Mouse (Mus musculus) stomach, embryonic 16.5 days (tissue): ENCODE measurements around the gene 9330161L09Rik. TPM values are rescaled to one million over a fixed set of nuclear protein-coding genes. Genes with fewer than 3 reads are reported as not detected.

ENCODE experiments used
- ATAC-seq: fragments of 200-750 bp; cut with Nextera tagmentation; 2 replicates; pipeline ENCODE4 v1.8.0; 2017; ENCODE audit warnings: moderate number of reproducible peaks, moderate TSS enrichment; ENCODE audit not compliant: insufficient read depth, low FRiP score
- H3K27ac ChIP-seq: fragments of 300-500 bp; sonication (generic); 2 replicates; pipeline ENCODE4 v1.5.1; 2014; ENCODE audit warnings: low read length
- H3K27me3 ChIP-seq: fragments of 300-500 bp; sonication (generic); 2 replicates; pipeline ENCODE4 v1.6.1; 2014; ENCODE audit warnings: low read length, control low read depth, mixed read lengths; ENCODE audit not compliant: control insufficient read depth, insufficient read depth
- H3K36me3 ChIP-seq: fragments of 300-500 bp; sonication (generic); 2 replicates; pipeline ENCODE4 v1.6.1; 2014; ENCODE audit warnings: low read length; ENCODE audit not compliant: control insufficient read depth, insufficient read depth
- H3K4me1 ChIP-seq: fragments of 300-500 bp; sonication (generic); 2 replicates; pipeline ENCODE4 v1.6.1; 2014; ENCODE audit warnings: low read length, control low read depth, mixed read lengths; ENCODE audit not compliant: control insufficient read depth, insufficient read depth
- H3K4me2 ChIP-seq: fragments of 300-500 bp; sonication (generic); 2 replicates; pipeline ENCODE4 v1.6.1; 2014; ENCODE audit warnings: low read depth, low read length, mixed read lengths
- H3K4me3 ChIP-seq: fragments of 300-500 bp; sonication (generic); replicated peaks from 2 replicates; pipeline ENCODE4 v1.5.1; 2014; ENCODE audit warnings: mild to moderate bottlenecking, low read length
- H3K9ac ChIP-seq: fragments of 300-500 bp; sonication (generic); 2 replicates; pipeline ENCODE4 v1.6.1; 2014; ENCODE audit warnings: low read length
- H3K9me3 ChIP-seq: fragments of 300-500 bp; sonication (generic); replicated peaks from 2 replicates; pipeline ENCODE4 v1.6.1; 2016; ENCODE audit warnings: low read length, control low read depth; ENCODE audit not compliant: control insufficient read depth
- WGBS: fragments of 180-500 bp; shearing (Covaris S2); extraction: QIAGEN DNeasy Blood & Tissue Kit; methylation state at CpG from one replicate; pipeline ENCODE4 v1.1.7; 2014; 5-methylcytosine and 5-hydroxymethylcytosine counted together
- polyA plus RNA-seq: library from polyadenylated mRNA; unstranded; fragments of >200 nt; fragmentation: Nextera tagmentation; extraction: Ambion mirVana; gene quantifications from 2 replicates; pipeline ENCODE4 v1.2.1, GENCODE M21; 2015

9330161L09Rik gene
- polyA plus RNA-seq, 1 experiment from 2014 or later, result 0.18 TPM

DNA sequence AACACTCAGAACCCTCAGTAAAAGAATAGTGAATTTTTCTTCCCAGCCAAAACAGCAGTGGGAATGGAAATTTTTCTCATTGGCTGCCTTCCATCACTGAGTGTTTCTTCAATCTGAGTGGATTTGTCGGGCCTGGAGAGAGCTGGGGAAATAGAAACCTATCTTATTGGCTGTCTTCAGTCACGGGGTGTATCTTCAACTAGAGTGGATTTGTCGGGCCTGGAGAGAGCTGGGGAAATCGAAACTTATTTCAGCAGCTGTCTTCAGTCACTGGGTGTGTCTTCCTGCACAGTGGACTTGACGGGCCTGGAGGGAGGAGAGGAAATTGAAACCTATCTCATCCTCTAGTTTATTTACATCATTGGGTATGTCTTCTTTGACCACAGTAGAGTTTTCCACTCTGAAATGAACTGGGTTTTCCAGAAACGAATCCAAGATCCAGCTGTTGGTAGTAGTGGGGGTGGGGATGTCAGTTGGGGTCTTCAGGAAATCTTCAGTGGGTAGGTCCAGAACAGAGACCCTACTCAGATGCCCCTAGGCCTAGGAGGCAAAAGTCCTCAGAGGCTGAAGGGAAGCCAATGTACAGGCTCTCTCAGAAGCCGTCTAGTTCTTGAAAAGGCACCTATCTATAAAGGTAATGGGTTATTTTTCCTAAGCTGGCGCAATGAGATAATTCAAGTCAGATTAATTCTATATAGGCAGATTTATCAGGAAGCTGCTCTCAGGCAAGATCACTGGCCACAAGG, 26.5 kb upstream of the 9330161L09Rik start, which contains the start of gene Ifi27:
Ifi27 (plus strand) TSS at position 226 of the 746 bp plus-strand sequence.
- Histone ChIP-seq H3K4me1 (no peaks in the 10 kb centered on the region), H3K9me3 (no peaks in the 10 kb centered on the region), H3K4me3 (peak within 1 kb of the TSS; percentile 35), H3K27ac (peak within 1 kb of the TSS; percentile 91), H3K4me2 (peak within 1 kb of the TSS; percentile 41), H3K9ac (no peak within 1 kb of the TSS), H3K27me3 (no peaks in the 10 kb centered on the region), H3K36me3 (no peaks in the 10 kb centered on the region)
- peak; percentile 95 for ATAC-seq
- 41% methylated on average over 8 of the region's 8 CpGs for WGBS

DNA sequence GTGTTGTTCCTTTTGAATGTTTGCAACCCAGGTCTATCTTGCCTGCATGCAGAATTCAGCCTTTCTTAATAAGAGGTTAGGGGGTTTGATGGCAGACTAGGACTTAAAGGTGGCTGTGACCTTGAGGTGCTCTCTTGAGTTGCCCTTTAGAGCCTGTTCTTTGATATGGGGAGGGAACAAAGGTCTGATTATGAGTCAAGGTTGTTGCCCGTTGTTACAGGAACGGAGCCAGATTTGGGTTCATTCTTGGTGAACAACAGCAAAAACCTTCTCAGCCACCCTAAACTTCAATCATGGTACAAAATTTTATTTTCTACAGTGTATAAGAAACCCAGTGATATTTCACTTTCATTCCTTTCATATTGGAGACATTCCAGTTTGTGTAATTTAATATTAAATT, 25.8 kb upstream of the 9330161L09Rik start:
- Histone ChIP-seq H3K27me3 (no peaks in the 10 kb centered on the region), H3K9me3 (no peaks in the 10 kb centered on the region), H3K4me2 (no peak overlapping the region), H3K36me3 (no peaks in the 10 kb centered on the region), H3K4me3 (no peak overlapping the region), H3K27ac (peak overlapping the region; percentile 73), H3K9ac (no peak overlapping the region), H3K4me1 (no peaks in the 10 kb centered on the region)
- no peak for ATAC-seq
- WGBS, result 66% methylated on average over 2 of the region's 2 CpGs

DNA sequence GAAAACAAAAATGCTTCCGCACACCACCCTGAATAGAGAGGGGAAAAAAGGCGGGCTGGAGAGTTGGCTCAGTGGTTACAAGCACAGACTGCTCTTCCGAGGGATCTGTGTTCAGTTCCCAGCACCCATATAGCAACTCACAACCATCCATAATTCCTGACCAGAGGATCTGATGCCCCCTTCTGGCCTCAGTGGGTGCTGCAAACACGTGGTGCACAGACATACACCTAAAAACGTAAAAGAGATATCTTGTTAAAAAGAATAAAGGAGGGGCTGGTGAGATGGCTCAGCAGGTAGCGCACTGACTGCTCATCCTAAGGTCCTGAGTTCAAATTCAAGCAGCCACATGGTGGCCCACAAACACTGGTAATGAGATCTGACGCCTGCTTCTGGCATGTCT, 19.1 kb upstream of the 9330161L09Rik start:
- Histone ChIP-seq H3K4me3 (no peak overlapping the region), H3K9ac (no peak overlapping the region), H3K4me1 (peaks cover 20% of the 10 kb centered on the region), H3K9me3 (no peaks in the 10 kb centered on the region), H3K36me3 (peaks cover 4% of the 10 kb centered on the region; the same call in 1 of the 2 replicates), H3K4me2 (no peak overlapping the region), H3K27ac (no peak overlapping the region), H3K27me3 (no peaks in the 10 kb centered on the region)
- ATAC-seq, result no peak
- WGBS, result 89% methylated on average over 7 of the region's 7 CpGs

DNA sequence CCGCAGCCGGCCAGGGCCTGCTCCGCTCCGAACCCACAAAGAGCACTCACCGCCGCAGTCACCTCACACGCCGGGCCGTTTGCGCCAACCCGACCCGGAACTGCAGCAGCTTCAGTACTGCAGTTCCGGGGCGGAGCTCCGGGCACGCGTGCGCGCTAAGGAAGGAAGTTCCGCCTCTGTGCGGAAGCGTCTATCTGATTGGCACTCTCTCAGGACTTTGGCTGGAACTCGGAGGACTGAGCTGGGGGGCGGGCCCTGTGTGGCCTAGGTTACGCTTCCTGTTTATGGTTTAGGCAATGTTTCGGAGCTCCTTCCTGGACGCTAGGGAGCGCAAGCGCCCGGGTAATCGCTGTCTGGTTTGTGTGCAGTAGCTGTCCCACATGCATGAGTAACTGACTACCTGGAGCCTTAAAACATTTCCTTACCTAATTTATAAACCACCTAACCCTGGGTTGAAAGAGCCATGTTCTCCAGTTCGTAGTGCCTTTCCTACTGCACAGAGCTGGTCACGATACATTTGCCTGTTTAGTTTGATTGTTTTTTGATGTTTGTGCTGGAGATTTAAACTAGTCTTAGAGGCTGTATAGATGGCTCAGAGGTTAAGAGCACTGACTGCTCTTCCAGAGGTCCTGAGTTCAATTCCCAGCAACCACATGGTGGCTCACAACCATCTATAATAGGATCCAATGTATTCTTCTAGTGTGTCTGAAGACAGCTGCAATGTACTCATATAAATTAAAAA, 18.3 kb upstream of the 9330161L09Rik start, which contains the start of gene Ddx24:
Ddx24 (minus strand) TSS at position 102 of the 742 bp plus-strand sequence.
- peak within 1 kb of the TSS; percentile 64 for H3K4me3 ChIP-seq
- H3K27me3 ChIP-seq, result no peaks in the 10 kb centered on the region
- under 1% methylated on average over 33 of the region's 33 CpGs for WGBS
- no peaks in the 10 kb centered on the region for H3K9me3 ChIP-seq
- H3K4me2 ChIP-seq, result peak within 1 kb of the TSS; percentile 79
- H3K36me3 ChIP-seq, result peaks cover 4% of the 10 kb centered on the region; the same call in 1 of the 2 replicates
- peak; percentile 100 for ATAC-seq
- no peak within 1 kb of the TSS; the same call in 1 of the 2 replicates for H3K27ac ChIP-seq
- peak within 1 kb of the TSS; percentile 78 for H3K9ac ChIP-seq
- H3K4me1 ChIP-seq, result peaks cover 26% of the 10 kb centered on the region

DNA sequence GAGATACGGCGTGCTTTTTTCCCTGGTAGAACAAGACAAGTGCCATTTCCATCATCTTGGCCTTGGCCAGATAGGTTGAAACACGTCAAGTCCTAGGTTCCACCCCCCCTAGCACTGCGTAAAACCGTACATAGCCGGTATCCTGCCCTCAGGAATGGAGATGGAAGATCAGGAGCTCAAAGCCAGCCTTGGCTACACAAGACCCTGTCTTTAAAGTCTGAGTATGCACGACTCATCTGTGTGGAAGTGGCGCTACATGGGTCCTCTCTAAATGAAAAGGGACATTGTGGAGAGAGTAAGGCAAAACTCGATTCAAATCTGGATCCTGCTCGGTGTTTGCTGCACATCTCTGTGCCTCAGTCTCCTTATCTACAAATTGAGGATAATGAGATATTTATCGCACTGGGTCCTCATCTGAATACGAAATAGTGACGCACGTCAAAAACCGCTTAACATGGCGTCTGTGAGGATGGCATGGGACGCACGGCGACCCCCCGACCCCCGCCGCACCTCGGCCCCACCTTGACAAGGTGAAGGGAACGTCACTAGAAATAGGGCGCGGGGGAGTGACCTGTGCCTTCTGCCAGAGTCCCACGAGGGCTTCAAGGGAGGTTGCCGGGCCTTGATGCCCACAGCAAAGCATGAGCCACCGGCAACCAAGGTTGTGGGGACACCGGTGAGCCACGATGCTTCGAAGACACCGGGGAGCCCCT, 17.6 kb upstream of the 9330161L09Rik start:
- Histone ChIP-seq H3K27me3 (no peaks in the 10 kb centered on the region), H3K4me3 (peak overlapping the region; percentile 64), H3K9me3 (no peaks in the 10 kb centered on the region), H3K27ac (no peak overlapping the region; the same call in 1 of the 2 replicates), H3K4me1 (peaks cover 26% of the 10 kb centered on the region), H3K9ac (peak overlapping the region; percentile 78), H3K36me3 (peaks cover 4% of the 10 kb centered on the region; the same call in 1 of the 2 replicates), H3K4me2 (peak overlapping the region; percentile 79)
- 7% methylated on average over 33 of the region's 33 CpGs for WGBS
- ATAC-seq, result no peak

DNA sequence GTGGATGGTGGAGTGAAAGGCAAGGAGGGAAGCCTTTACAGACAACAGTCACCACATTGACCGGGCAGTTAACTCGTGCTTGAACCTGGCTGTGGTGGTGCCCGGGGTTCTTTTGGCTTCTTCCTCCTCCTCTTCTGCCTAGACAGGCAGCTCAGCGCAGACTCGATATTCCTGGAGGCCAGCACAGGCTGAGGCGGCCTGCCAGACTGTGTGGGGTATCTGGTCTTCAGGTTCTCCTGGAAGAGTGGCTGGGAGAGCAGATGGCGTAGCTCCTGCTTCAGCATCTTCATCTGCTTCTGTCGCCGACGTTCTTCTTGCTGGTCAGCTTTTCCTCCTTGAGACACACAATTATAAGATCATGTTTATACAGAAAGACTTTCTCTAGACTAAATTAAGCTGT, 524 bp upstream of the 9330161L09Rik start:
- H3K4me1 ChIP-seq, result no peaks in the 10 kb centered on the region
- H3K27ac ChIP-seq, result no peak overlapping the region
- no peaks in the 10 kb centered on the region for H3K27me3 ChIP-seq
- no peak for ATAC-seq
- no peaks in the 10 kb centered on the region for H3K9me3 ChIP-seq
- no peak overlapping the region for H3K9ac ChIP-seq
- no peak overlapping the region for H3K4me3 ChIP-seq
- no peak overlapping the region for H3K4me2 ChIP-seq
- peaks cover 27% of the 10 kb centered on the region for H3K36me3 ChIP-seq
- 92% methylated on average over 10 of the region's 10 CpGs for WGBS

DNA sequence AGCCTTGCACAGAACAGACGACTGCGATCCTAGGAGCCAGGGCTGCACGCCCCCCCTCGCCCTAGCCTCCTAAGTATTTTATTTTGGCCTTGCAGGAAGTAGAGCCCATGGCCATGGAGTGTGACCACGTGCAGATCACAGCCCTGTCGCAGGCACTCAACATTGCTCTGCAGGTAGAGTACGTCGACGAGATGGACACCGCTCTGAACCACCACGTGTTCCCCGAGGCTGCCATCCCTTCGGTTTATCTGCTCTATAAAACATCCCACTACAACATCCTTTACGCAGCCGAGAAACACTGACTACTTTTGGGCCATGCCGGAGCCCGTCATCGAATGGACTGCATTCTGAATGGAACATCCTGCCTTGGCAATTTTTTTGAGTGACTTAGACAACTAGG, 3.5 kb downstream of the 9330161L09Rik start:
- ATAC-seq, result no peak
- Histone ChIP-seq H3K4me1 (no peaks in the 10 kb centered on the region), H3K4me2 (no peak overlapping the region), H3K36me3 (peaks cover 14% of the 10 kb centered on the region; the same call in 1 of the 2 replicates), H3K4me3 (no peak overlapping the region), H3K9me3 (no peaks in the 10 kb centered on the region), H3K27ac (no peak overlapping the region), H3K9ac (no peak overlapping the region), H3K27me3 (no peaks in the 10 kb centered on the region)
- 83% methylated on average over 18 of the region's 18 CpGs for WGBS

DNA sequence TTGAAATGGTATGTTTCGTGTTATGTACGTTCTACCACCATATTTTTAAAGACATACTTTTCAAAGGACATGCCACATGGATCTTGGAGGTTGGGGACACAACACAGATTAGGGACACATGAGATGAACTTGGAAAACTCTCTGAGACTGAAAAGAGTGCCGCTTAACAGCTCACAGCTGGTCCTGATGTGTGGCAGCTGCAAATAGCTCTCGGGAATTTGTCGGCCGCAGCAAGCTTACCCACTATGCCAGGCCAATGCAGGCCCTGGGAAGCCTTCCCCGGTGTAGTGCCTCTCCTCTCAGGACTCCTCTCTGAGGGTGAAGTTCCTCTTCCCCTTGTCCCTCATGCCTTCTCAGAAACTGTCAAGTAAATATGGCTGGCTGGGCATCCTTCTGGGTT, 10.9 kb downstream of the 9330161L09Rik start:
- no peaks in the 10 kb centered on the region for H3K36me3 ChIP-seq
- H3K9me3 ChIP-seq, result no peaks in the 10 kb centered on the region
- H3K27me3 ChIP-seq, result no peaks in the 10 kb centered on the region
- 69% methylated on average over 7 of the region's 7 CpGs for WGBS
- no peaks in the 10 kb centered on the region for H3K4me1 ChIP-seq
- no peak overlapping the region for H3K9ac ChIP-seq
- no peak for ATAC-seq
- H3K27ac ChIP-seq, result no peak overlapping the region
- no peak overlapping the region for H3K4me3 ChIP-seq
- no peak overlapping the region for H3K4me2 ChIP-seq
